Mouse (Mus musculus): ENCODE measurements at regions not wholly inside any gene's neighbourhood (a gene's known extent, or its start where the extent isn't known, plus 50 kb on each side); places are given as distances from the start of the nearest gene placed in this dataset.

GRCm38 (mm10) chr5:118428323-118429095 is 132.0 kb upstream of the Med13l start:
- ATAC-seq (ENCODE audit: insufficient number of reproducible peaks, low FRiP score, low TSS enrichment, low read depth), result no peak

DNA sequence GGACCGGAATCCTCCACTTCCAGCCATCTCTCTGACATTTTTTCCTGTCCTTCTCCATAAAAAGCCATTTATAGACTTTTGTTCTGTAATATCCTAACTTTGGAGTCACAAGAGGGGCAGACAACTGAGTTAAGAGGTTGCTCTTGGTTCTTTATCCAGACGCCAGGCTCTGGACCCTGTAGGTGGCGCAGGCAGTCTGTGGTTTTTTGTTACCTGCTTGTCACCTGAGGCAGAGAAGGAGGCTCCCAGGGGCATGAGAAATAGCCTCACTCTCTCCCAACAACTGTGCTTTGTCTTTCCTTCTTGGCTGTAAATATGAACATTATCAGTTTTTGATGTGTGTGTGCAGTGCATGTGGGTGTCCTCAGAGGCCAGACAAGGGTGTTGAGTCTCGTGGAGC is 126.9 kb upstream of the Med13l start:
- DNase-seq (ENCODE audit: low spot score) (no peak), ATAC-seq (ENCODE audit: insufficient number of reproducible peaks, low FRiP score, low TSS enrichment, low read depth) (no peak)
- Histone ChIP-seq H3K9me3 (ENCODE audit: control insufficient read depth, low read length) (no peaks in the 10 kb centered on the region; the same call in 1 of the 2 replicates), H3K4me3 (ENCODE audit: low read depth, low read length) (no peak overlapping the region), H3K4me2 (ENCODE audit: low read depth, severe bottlenecking) (no peak overlapping the region), H3K9ac (ENCODE audit: low read length) (no peak overlapping the region), H3K27ac (replicated peaks; ENCODE audit: low read depth, low read length) (no peak overlapping the region), H3K27me3 (ENCODE audit: control insufficient read depth, insufficient read depth, low read length) (peaks cover 18% of the 10 kb centered on the region), H3K4me1 (ENCODE audit: control insufficient read depth, insufficient read depth, low read length) (peaks cover 11% of the 10 kb centered on the region), H3K36me3 (ENCODE audit: control insufficient read depth, insufficient read depth, low read length) (no peaks in the 10 kb centered on the region)
- 56% methylated on average over 4 of the region's 4 CpGs for WGBS

More at GRCm38 (mm10) chr5:118428323-118429095, 132.0 kb upstream of the Med13l start:
- Histone ChIP-seq H3K4me3 (ENCODE audit: low read depth, low read length) (no peak overlapping the region), H3K9ac (ENCODE audit: low read length) (no peak overlapping the region), H3K4me2 (ENCODE audit: low read depth, severe bottlenecking) (no peak overlapping the region), H3K27me3 (ENCODE audit: control insufficient read depth, insufficient read depth, low read length) (no peaks in the 10 kb centered on the region), H3K9me3 (ENCODE audit: control insufficient read depth, low read length) (no peaks in the 10 kb centered on the region; the same call in 1 of the 2 replicates), H3K36me3 (ENCODE audit: control insufficient read depth, insufficient read depth, low read length) (no peaks in the 10 kb centered on the region), H3K27ac (replicated peaks; ENCODE audit: low read depth, low read length) (no peak overlapping the region), H3K4me1 (ENCODE audit: control insufficient read depth, insufficient read depth, low read length) (0 out of 2 replicates have a peak, but pooled peaks cover 3% of the 10 kb centered on the region)
- WGBS, result 66% methylated on average over 18 of the region's 18 CpGs
- no peak for DNase-seq (ENCODE audit: low spot score)

DNA sequence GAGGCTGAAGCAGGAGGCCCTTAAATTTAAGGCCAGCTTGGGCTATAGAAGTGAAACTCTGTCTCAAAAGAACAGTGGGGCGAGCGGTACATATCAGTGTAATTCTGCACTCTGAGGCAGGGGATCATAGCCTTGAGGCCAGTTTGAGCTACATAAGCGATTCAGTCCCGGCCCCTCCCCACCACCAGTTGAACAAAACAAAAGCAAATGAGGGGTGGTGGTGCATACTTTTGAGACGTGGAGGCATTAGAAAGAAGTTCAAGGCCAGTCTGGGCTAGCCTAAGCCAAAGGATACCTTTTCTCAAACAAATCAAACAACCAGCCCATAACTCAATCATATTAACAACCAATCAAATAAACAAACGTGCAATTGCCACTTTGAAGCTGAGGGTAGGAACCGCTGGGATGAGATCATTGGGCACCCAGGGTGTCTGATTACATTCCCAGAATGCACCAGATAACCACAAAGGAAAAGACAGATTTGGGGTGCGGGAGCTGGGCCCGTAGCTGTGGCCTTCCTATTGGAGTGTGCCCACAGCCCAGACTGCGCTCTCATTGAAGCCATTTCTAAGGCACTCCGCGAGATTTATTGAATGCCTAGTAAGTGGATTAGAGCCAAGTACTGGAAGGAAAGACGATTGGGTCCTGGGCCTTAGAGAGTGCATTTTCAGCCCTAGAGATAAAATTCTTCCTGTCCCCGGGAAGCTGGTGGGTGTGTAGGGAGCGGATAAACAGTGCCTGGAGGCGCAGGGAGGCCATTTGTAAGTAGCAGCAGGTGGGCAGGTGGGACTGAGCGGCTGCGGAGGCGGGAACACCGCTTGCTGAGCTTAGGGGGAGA is 125.5 kb upstream of the Med13l start:
- Histone ChIP-seq H3K4me2 (ENCODE audit: low read depth, severe bottlenecking) (peak overlapping the region; percentile 17; the same call in 1 of the 2 replicates), H3K9ac (ENCODE audit: low read length) (no peak overlapping the region)
- WGBS, result 15% methylated on average over 20 of the region's 20 CpGs

DNA sequence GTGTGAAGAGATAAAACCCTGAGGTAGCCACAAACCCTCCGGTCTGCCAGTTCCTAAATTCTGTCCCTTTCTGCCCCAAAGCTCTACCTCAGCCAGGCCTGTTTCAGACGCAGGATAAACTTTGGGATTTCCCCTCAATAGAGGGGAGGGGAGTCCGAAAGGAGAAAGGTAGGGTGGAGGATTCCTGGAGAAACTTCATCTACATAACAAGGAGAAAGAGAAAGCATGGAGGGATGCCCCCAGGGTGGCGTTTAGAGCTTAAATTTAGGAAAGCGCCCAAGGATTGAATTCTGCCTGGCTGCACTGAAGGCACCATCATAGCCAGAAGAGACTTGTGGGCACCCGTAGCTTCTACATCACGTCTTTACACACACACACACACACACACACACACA is 124.9 kb upstream of the Med13l start:
- 26% methylated on average over 7 of the region's 7 CpGs for WGBS
- ATAC-seq (ENCODE audit: insufficient number of reproducible peaks, low FRiP score, low TSS enrichment, low read depth), result no peak
- H3K27me3 ChIP-seq (ENCODE audit: control insufficient read depth, insufficient read depth, low read length), result peaks cover 18% of the 10 kb centered on the region
- DNase-seq (ENCODE audit: low spot score), result no peak
- no peak overlapping the region for H3K9ac ChIP-seq (ENCODE audit: low read length)
- no peak overlapping the region for H3K4me3 ChIP-seq (ENCODE audit: low read depth, low read length)
- H3K4me2 ChIP-seq (ENCODE audit: low read depth, severe bottlenecking), result peak overlapping the region; percentile 17; the same call in 1 of the 2 replicates
- H3K9me3 ChIP-seq (ENCODE audit: control insufficient read depth, low read length), result no peaks in the 10 kb centered on the region
- H3K36me3 ChIP-seq (ENCODE audit: control insufficient read depth, insufficient read depth, low read length), result no peaks in the 10 kb centered on the region
- H3K4me1 ChIP-seq (ENCODE audit: control insufficient read depth, insufficient read depth, low read length), result peaks cover 11% of the 10 kb centered on the region
- H3K27ac ChIP-seq (replicated peaks; ENCODE audit: low read depth, low read length), result no peak overlapping the region

More for the DNA sequence above, 125.5 kb upstream of the Med13l start:
- no peak overlapping the region for H3K4me3 ChIP-seq (ENCODE audit: low read depth, low read length)
- no peak for ATAC-seq (ENCODE audit: insufficient number of reproducible peaks, low FRiP score, low TSS enrichment, low read depth)
- no peaks in the 10 kb centered on the region for H3K36me3 ChIP-seq (ENCODE audit: control insufficient read depth, insufficient read depth, low read length)
- H3K27me3 ChIP-seq (ENCODE audit: control insufficient read depth, insufficient read depth, low read length), result peaks cover 18% of the 10 kb centered on the region
- no peak for DNase-seq (ENCODE audit: low spot score)
- H3K27ac ChIP-seq (replicated peaks; ENCODE audit: low read depth, low read length), result no peak overlapping the region
- no peaks in the 10 kb centered on the region for H3K9me3 ChIP-seq (ENCODE audit: control insufficient read depth, low read length)
- peaks cover 11% of the 10 kb centered on the region for H3K4me1 ChIP-seq (ENCODE audit: control insufficient read depth, insufficient read depth, low read length)

- H3K9me3 ChIP-seq (ENCODE audit: control insufficient read depth, low read length), result no peaks in the 10 kb centered on the region
- no peak overlapping the region for H3K4me2 ChIP-seq (ENCODE audit: low read depth, severe bottlenecking)
- WGBS, result 14% methylated on average over 9 of the region's 9 CpGs
- H3K27me3 ChIP-seq (ENCODE audit: control insufficient read depth, insufficient read depth, low read length), result peaks cover 18% of the 10 kb centered on the region
- no peak overlapping the region for H3K27ac ChIP-seq (replicated peaks; ENCODE audit: low read depth, low read length)
- H3K9ac ChIP-seq (ENCODE audit: low read length), result no peak overlapping the region
- ATAC-seq (ENCODE audit: insufficient number of reproducible peaks, low FRiP score, low TSS enrichment, low read depth) (no peak), DNase-seq (ENCODE audit: low spot score) (no peak)
- H3K4me3 ChIP-seq (ENCODE audit: low read depth, low read length), result no peak overlapping the region
- peaks cover 11% of the 10 kb centered on the region for H3K4me1 ChIP-seq (ENCODE audit: control insufficient read depth, insufficient read depth, low read length)
- H3K36me3 ChIP-seq (ENCODE audit: control insufficient read depth, insufficient read depth, low read length), result no peaks in the 10 kb centered on the region
Measured at GRCm38 (mm10) chr5:118436035-118436434, 124.4 kb upstream of the Med13l start.

DNA sequence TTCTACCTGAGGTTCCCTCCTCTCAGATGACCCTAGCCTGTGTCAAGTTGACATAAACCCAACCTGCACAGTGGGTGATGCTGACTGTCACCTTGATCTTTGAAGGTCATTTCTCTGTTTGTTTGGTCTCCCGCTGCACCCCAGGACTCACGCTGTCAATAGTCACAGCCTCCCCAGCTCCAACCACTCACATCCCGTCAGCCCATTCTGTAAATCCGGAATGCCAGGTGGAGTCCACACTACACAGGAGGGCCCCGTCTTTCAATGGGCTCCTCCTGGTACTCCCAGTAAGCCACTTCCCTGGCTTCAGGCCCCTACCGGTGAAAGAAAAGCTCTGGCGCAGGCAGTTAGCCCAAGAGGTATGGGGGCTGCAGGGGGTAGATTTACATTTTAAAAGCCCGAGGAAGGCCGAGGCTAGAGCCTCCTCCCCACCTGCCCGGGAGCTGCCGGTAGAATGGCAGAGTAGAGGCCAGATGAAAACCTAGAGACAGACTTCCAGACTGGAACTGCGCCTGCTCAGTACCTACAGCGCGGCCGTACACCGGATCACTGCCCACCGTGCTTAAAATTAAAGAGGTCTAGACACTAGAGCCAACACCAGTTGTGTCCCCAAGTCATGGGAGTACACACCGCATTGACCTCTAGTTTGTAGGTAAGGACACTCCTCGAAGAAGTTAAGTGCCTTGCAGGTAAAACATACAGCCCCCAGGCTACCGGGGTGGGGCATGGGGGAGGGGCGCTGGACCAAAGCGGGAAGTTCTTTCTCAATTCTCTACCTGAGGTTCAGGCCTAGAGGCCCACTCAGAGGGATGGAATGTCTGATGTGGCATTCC is 123.8 kb upstream of the Med13l start:
- WGBS, result 7% methylated on average over 22 of the region's 22 CpGs
- Histone ChIP-seq H3K4me3 (ENCODE audit: low read depth, low read length) (peak overlapping the region; percentile 8; the same call in 1 of the 2 replicates), H3K9me3 (ENCODE audit: control insufficient read depth, low read length) (no peaks in the 10 kb centered on the region), H3K4me1 (ENCODE audit: control insufficient read depth, insufficient read depth, low read length) (peaks cover 11% of the 10 kb centered on the region), H3K27me3 (ENCODE audit: control insufficient read depth, insufficient read depth, low read length) (peaks cover 18% of the 10 kb centered on the region), H3K4me2 (ENCODE audit: low read depth, severe bottlenecking) (peak overlapping the region; percentile 33), H3K9ac (ENCODE audit: low read length) (no peak overlapping the region), H3K36me3 (ENCODE audit: control insufficient read depth, insufficient read depth, low read length) (no peaks in the 10 kb centered on the region), H3K27ac (replicated peaks; ENCODE audit: low read depth, low read length) (no peak overlapping the region)
- DNase-seq (ENCODE audit: low spot score), result peak; percentile 42
- no peak; the same call in 1 of the 2 replicates for ATAC-seq (ENCODE audit: insufficient number of reproducible peaks, low FRiP score, low TSS enrichment, low read depth)

GRCm38 (mm10) chr5:118437307-118437610 is 123.2 kb upstream of the Med13l start:
- no peak for DNase-seq (ENCODE audit: low spot score)
- Histone ChIP-seq H3K36me3 (ENCODE audit: control insufficient read depth, insufficient read depth, low read length) (no peaks in the 10 kb centered on the region), H3K4me1 (ENCODE audit: control insufficient read depth, insufficient read depth, low read length) (peaks cover 11% of the 10 kb centered on the region), H3K4me3 (ENCODE audit: low read depth, low read length) (no peak overlapping the region), H3K4me2 (ENCODE audit: low read depth, severe bottlenecking) (no peak overlapping the region), H3K27me3 (ENCODE audit: control insufficient read depth, insufficient read depth, low read length) (peaks cover 18% of the 10 kb centered on the region), H3K9ac (ENCODE audit: low read length) (no peak overlapping the region), H3K27ac (replicated peaks; ENCODE audit: low read depth, low read length) (no peak overlapping the region), H3K9me3 (ENCODE audit: control insufficient read depth, low read length) (no peaks in the 10 kb centered on the region)
- WGBS, result 12% methylated on average over 7 of the region's 7 CpGs
- no peak for ATAC-seq (ENCODE audit: insufficient number of reproducible peaks, low FRiP score, low TSS enrichment, low read depth)

DNA sequence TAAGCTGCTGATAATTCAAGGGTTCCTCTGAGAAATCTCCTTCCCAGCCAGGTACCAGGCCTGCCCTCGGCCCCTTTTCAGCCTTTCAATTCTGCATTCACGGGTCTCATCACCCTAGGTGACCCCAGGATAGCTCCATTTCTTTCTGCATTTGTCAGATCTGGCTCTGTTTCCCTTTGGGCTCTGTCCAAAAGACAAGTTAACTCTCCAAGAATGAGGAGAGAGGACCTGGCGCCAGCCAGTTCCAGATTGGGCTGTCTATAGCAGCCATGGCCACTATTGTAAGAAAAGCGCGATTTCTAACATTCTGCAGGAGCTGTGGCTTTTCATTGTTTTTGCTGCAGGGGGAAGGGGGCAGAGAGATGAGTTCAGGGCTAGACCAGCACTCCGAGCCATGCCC is 122.5 kb upstream of the Med13l start:
- DNase-seq (ENCODE audit: low spot score) (no peak), ATAC-seq (ENCODE audit: insufficient number of reproducible peaks, low FRiP score, low TSS enrichment, low read depth) (no peak)
- 49% methylated on average over 6 of the region's 6 CpGs for WGBS
- Histone ChIP-seq H3K9ac (ENCODE audit: low read length) (no peak overlapping the region; the same call in 1 of the 2 replicates), H3K27ac (replicated peaks; ENCODE audit: low read depth, low read length) (no peak overlapping the region), H3K9me3 (ENCODE audit: control insufficient read depth, low read length) (no peaks in the 10 kb centered on the region), H3K4me3 (ENCODE audit: low read depth, low read length) (no peak overlapping the region), H3K27me3 (ENCODE audit: control insufficient read depth, insufficient read depth, low read length) (peaks cover 18% of the 10 kb centered on the region), H3K4me1 (ENCODE audit: control insufficient read depth, insufficient read depth, low read length) (peaks cover 11% of the 10 kb centered on the region), H3K36me3 (ENCODE audit: control insufficient read depth, insufficient read depth, low read length) (no peaks in the 10 kb centered on the region), H3K4me2 (ENCODE audit: low read depth, severe bottlenecking) (no peak overlapping the region)
